Comparison of ENCODE assay signal across 20 mouse cellular contexts in genomic region chr19:46809031-46809430, GRCm38 (mm10).
"Had no signal": no experiment of that assay in that cellular context is flagged by ENCODE, and none has a peak within 500 bp of the region (broad histone marks: within the 10 kb centered on the region; RNA-seq: fewer than 3 reads in every experiment).

No protein-coding gene starts in this region.

- H3K4me2 ChIP-seq: heart, embryonic 12.5 days; hindbrain, embryonic 13.5 days; hindbrain, embryonic 15.5 days; limb, embryonic 13.5 days; limb, embryonic 15.5 days; liver, embryonic 12.5 days had no signal

- H3K9ac ChIP-seq: heart, embryonic 12.5 days; hindbrain, embryonic 13.5 days; hindbrain, embryonic 15.5 days; limb, embryonic 13.5 days; limb, embryonic 15.5 days; liver, embryonic 12.5 days; liver, embryonic 14.5 days had no signal

- H3K27me3 ChIP-seq: heart, embryonic 12.5 days; hindbrain, embryonic 13.5 days; hindbrain, embryonic 15.5 days; limb, embryonic 13.5 days; limb, embryonic 15.5 days had no signal

- H3K27ac ChIP-seq: gastrocnemius, adult 2 months; heart, embryonic 10.5 days; hindbrain, embryonic 13.5 days; hindbrain, embryonic 15.5 days; hindbrain, postnatal 0 days; limb, embryonic 13.5 days; limb, embryonic 15.5 days; liver, embryonic 12.5 days; liver, embryonic 14.5 days had no signal

- H3K36me3 ChIP-seq: heart, embryonic 10.5 days; heart, embryonic 12.5 days; hindbrain, embryonic 13.5 days; hindbrain, embryonic 15.5 days; limb, embryonic 13.5 days; limb, embryonic 15.5 days; liver, embryonic 12.5 days had no signal

- H3K4me1 ChIP-seq: hindbrain, embryonic 15.5 days had no signal

- H3K9me3 ChIP-seq: heart, embryonic 10.5 days; heart, embryonic 12.5 days; hindbrain, embryonic 13.5 days; hindbrain, embryonic 15.5 days; limb, embryonic 13.5 days; limb, embryonic 15.5 days; liver, embryonic 12.5 days had no signal

- DNase-seq: gastrocnemius, adult 2 months; gastrocnemius, postnatal 10 days; gastrocnemius, postnatal 25 days; heart, adult 18-20 months; heart, postnatal 14 days; heart, postnatal 36 days; kidney, postnatal 14 days; layer of hippocampus, adult 9-11 months; layer of hippocampus, postnatal 36 days; left cerebral cortex, postnatal 4 days had no signal

- H3K4me3 ChIP-seq: gastrocnemius, adult 2 months; heart, embryonic 10.5 days; heart, embryonic 12.5 days; hindbrain, embryonic 13.5 days; hindbrain, embryonic 15.5 days; limb, embryonic 13.5 days; limb, embryonic 15.5 days; liver, embryonic 12.5 days had no signal

- ATAC-seq: hindbrain, postnatal 0 days; intestine, embryonic 16.5 days; liver, embryonic 12.5 days had no signal
